Mouse (Mus musculus): ENCODE measurements at regions not wholly inside any gene's neighbourhood (a gene's known extent, or its start where the extent isn't known, plus 50 kb on each side); places are given as distances from the start of the nearest gene placed in this dataset.

DNA sequence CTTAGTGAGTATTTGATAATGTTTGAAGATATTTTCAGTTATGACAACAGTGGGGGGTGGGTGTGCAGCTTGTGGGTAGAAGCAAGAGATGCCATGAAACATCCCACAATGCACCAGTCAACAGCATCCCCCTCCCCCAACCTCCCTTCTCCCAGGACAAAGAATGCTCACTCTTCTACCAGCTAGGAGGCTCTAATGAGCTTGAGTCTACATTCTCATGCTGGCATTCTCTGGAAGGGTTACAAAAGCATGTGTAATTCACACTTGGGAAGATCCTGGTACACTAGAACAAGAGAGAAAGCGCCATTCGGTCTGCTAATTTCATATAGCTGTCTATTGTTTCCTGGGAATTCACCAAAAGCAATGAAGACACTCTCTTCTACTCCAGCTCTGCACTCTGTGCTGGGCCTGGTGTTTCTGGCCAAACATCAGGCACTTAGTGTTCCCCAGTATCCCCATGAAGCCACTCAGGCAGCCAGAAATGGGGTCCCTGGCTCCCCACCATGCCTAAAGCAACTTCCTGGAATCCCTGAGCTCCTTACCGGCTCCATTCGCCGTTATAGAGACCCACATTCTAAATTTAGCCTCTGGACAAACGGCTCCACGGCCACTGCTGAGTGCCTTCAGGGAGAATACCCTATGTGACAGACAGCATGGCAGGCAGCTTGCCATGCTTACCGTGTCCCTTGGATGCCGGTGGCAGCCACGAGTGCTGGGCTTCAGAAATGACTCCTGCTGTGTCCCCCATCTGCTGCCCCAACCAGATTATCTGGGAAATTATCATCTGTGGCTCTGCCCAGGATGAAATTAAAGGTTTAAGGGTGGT, 226.1 kb downstream of the Ttc32 start:
- peak; percentile 87 for ATAC-seq (ENCODE audit: insufficient number of reproducible peaks, low FRiP score, low TSS enrichment)

DNA sequence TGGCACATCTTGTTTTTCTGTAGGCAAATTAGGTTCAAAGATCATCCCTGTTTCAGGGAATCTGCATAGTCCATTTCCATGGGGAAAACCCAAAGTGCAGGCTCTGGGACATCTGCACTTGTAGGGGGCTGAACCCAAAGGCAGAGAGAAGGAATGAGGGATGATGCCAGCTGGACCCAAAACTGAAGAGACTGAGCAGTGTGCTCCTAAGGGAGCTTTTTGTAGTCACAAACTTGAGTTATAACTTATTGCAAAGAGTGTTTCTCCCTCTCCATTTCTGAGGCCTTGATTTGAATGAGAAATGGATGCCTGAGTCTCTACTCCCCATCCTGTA, 226.7 kb downstream of the Ttc32 start:
- no peak; the same call in 1 of the 2 replicates for ATAC-seq (ENCODE audit: insufficient number of reproducible peaks, low FRiP score, low TSS enrichment)

DNA sequence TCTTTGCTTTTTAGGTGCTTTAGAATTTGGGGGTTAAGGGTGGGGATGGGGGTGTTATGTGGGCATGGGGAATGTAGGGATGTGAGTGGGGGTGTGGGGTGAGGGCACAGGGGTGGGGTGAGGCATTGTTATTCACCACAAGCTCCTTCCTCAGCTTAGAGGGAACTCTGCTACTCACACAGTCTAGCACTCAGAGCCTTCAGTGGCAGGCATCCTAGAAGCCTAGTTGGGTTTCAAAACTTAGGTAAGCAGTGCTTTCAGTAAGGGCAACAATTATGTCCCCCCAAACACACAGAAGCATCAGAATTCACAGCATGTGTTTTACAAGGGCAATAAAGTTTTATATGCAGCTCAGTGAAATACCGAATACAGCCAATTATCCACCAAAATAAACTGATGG, 228.4 kb downstream of the Ttc32 start:
- ATAC-seq (ENCODE audit: insufficient number of reproducible peaks, low FRiP score, low TSS enrichment), result no peak

DNA sequence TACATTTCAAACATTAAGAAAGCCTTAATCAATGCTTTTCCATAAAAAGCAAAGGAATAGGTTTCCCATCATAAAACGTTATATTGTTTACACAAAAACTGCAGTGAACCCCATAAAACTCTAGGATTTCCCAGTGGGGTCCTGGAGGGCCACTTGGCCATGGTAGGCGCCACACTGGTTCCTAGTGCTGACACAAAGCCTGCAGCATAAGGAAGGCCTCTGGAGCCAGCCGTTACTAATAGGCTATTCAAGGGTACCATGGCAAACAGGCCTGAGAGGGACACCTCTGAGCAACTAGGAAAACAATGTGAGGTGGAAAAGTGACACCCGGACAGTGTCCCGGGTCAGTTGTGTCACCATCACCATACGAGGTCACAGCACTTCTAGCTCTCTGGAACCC, 231.9 kb downstream of the Ttc32 start:
- ATAC-seq (ENCODE audit: insufficient number of reproducible peaks, low FRiP score, low TSS enrichment), result no peak

DNA sequence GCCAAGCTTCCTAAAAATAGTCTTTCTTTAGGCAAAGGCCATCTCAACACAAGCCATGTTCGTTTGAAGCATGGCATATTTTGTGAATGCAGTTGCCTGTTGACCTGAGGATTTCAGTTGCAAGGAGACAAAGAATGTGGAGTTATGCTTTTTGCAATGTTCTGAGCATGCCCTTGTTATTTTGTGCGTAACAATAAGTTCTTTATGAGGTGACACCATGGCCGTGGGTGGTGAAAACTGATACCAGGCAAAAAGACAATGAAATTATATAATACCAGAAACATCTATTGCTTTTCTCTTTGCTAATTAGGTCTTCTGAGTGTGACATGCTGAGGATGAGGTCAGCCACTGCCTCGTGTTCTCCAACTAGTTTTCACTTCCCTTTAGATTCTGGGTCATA, 236.4 kb downstream of the Ttc32 start:
- no peak for ATAC-seq (ENCODE audit: insufficient number of reproducible peaks, low FRiP score, low TSS enrichment)

DNA sequence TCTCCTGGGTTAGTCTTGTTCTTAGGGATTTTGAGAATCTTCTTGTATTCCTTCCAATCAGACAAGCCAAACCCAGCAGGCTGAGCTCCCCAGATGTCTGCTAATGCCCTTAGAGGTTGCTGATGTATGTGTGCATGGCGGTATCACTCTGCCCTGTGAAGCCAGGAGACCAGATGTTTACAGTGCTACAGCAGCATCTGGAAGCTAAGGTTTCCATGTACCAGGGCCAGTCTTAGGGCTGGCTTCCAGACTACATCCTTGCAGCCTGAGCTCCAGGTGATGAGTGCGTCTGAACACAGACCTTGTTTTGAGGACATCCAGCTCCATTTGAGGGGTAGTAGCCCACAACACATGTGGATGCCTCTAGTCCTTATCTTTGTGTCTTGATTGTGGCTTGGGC, 241.7 kb downstream of the Ttc32 start:
- no peak for ATAC-seq (ENCODE audit: insufficient number of reproducible peaks, low FRiP score, low TSS enrichment)

DNA sequence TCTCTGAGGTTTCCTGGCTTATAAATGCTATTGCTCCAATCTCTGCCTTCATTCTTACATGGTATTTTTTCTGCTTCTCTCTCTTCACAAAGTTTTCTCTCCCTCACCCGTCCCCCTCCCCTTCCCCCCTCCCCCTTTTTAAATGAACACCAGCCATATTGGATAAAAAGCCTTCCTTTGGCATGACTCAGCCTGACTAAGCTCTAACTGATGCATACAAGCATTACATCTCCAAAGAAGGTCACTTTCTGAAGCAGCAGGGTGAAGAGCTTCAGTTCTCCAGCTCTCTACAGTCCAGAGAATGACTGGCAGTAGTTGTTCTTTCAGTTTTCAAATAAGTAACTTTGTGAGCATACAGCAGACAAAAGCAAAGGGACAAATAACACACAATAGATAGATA, 244.4 kb downstream of the Ttc32 start:
- ATAC-seq (ENCODE audit: insufficient number of reproducible peaks, low FRiP score, low TSS enrichment), result no peak

DNA sequence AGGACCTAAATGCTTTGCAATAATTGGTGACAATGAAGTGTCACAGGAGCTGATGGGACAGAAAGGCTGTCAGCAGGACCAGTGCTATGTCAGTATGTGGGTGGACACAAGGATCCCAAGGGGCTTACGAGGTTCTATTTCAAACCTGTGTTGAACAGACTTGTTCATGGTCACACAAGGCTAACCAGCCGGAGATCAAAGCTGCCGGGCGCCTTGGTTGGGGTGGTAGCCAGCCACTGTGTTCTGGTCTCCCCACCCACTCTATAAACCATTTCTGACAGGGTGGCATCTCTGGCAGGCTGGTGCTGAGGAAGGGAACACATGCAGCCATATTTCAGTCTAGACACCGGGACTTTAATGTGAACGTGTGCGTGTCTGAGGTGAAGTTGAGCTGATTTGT, 245.9 kb downstream of the Ttc32 start:
- no peak for ATAC-seq (ENCODE audit: insufficient number of reproducible peaks, low FRiP score, low TSS enrichment)

DNA sequence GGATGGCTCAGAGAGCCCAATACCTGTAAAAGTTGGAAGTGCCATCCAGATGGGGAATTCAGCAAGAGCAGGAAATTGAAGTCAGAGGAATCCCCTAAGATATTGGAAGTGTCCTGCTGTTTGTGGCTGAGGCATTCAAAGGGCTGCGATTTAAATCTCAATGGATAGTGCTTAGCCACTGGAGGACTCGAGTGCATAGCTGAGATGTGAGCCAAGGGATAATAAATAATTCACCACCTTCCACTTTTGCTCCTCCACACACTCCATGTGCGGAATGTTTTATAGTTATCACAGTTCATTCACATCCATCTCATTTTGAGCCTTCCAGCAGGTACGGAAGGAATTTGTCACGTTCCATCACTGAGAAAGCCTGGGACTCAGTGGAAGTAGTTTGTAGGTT, 248.9 kb downstream of the Ttc32 start:
- no peak for ATAC-seq (ENCODE audit: insufficient number of reproducible peaks, low FRiP score, low TSS enrichment)

DNA sequence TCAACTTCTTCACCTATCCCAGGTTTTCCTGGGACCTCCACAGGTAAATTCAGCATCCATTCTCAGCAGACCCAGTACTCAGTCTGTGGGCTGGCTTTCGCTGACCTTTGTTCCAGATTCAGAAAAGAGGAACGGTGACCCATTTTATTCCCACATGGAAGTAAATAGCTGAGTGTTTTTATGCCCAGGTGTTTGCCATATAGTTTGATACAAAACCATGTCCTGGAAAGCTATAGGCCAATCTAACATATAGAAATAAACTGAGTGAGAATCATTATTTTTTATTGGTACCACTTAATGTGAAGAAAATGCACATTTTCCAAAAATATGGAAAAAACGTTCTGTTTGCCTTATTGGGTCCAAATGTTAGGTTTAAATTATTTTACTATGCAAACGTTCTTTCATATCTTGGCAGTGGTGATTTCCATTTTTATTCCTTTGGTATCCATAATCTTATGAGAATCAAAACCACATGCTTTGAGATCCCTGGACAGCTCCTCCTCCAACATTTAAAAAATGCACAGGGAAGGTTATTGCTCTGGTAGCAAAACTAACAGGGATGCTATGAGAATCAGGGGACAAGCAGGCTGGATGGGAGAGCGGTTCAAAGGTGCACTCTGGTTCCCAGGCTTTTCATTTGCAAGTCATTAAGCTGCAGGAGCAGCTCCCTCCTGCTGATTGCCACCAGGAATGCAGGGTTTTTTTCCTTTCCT, 250.3 kb downstream of the Ttc32 start:
- ATAC-seq (ENCODE audit: insufficient number of reproducible peaks, low FRiP score, low TSS enrichment), result no peak

DNA sequence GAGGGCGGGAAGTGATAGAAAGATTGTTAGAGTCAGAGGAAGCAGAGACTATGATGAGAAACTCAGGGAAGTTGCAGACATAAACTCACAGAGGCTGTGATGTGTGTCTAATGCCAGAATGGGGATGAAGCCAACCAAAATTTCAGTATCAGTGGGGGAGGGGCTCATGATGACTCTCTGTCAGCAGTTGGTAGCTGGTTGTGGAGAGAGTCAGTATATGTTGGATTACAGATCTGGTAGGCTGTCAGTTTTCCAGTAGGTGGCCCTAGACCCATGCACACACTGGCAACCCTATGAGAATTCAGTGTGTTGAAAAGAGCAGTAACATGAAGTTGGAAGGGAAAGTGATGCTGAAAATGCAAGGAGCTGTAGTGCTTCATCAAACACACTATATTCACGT, 257.5 kb downstream of the Ttc32 start:
- no peak for ATAC-seq (ENCODE audit: insufficient number of reproducible peaks, low FRiP score, low TSS enrichment)

DNA sequence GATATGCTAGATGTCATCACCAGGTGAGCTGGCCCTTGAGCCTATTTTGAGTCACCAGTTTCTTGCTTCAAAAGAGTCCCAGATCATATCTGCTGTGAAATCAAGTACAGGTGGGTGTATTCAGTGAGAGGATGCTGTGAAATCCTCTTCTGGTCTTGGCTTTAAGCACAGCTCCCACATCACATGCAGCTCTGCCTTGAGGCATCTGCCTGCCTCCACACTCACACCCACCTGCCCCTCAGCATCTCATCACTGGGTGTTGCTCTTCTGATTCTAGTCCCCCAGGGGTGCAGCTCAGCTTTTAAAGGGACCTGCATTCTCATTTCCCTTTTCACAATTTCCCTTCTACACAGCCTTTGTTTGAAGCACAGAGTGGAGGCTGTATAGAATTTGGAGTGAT, 262.9 kb downstream of the Ttc32 start:
- no peak for ATAC-seq (ENCODE audit: insufficient number of reproducible peaks, low FRiP score, low TSS enrichment)

DNA sequence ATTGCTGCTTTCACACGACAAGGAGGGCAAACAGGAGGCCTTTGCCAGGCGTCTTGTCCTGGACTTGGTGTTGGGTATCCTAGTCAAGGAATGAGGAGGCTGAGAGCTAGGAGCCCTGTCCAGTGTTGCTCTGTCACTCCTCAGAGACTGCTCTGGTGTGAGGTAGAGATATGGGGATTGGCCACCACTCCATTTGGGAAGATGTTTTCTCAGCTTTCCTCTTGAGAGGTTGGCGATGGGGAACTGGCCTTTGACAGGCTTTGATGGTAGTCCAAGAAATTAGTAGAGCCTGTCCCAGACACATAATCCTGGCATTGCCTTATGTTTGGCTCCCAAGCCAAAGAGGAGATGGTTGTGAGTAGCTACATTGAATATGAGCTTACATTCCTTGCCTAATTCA, 265.4 kb downstream of the Ttc32 start:
- ATAC-seq (ENCODE audit: insufficient number of reproducible peaks, low FRiP score, low TSS enrichment), result no peak

DNA sequence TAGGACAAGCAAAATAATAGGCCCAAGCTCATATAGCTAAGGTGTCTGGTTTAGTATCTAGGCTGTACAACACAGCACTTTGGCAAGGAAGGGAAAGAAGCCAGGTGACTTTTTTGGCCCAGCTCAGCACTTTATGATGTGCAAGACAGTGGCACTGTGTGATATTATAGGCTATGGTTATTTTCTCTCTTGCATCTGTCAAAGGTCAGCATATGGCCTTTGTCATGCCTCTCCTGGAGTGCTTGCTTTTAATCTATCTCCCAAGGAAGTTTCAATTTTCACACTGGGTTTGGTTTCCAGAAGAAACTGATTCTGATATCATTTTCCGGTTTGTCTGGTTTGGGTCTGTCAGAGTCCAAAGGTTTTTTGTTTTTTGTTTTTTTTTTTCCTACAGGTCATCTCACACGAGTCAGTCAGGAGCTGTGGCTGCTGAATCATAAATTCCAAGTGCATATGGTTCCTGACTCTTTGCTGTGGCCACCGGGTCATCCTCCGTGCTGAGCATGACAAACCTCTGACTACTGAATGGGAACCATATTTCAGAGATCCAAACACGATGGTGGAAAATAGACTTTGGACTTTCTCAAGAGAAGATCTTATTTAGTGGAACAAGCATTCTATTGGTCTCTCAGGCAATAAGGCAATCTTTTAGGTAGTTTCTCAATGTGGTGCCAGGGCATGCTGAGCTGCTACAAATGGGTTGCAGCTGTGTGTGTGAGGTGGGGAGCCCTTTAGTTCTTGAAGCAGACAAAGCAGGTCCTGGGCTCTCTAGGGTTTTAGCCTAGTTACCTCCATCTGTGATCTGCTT, 269.3 kb downstream of the Ttc32 start:
- no peak for ATAC-seq (ENCODE audit: insufficient number of reproducible peaks, low FRiP score, low TSS enrichment)

DNA sequence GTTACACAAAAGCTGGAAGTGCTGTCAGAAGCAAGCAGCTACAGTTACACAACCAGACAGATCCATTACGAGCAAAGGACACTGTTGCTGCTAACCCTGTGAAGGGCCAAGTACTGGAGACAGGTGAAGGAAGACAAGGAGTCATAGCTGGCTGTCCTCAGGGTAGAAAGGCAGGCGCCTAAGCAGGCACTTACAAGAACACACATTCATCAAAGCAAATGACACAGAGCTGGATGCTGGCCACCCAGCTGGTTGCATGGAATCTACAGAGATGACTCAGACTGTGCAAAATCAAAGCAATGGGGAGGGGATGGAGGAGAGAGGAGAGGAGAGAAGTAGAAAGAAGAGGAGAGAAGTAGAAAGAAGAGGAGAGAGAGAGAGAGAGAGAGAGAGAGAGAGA, 265.8 kb upstream of the Osr1 start:
- ATAC-seq (ENCODE audit: insufficient number of reproducible peaks, low FRiP score, low TSS enrichment), result no peak

DNA sequence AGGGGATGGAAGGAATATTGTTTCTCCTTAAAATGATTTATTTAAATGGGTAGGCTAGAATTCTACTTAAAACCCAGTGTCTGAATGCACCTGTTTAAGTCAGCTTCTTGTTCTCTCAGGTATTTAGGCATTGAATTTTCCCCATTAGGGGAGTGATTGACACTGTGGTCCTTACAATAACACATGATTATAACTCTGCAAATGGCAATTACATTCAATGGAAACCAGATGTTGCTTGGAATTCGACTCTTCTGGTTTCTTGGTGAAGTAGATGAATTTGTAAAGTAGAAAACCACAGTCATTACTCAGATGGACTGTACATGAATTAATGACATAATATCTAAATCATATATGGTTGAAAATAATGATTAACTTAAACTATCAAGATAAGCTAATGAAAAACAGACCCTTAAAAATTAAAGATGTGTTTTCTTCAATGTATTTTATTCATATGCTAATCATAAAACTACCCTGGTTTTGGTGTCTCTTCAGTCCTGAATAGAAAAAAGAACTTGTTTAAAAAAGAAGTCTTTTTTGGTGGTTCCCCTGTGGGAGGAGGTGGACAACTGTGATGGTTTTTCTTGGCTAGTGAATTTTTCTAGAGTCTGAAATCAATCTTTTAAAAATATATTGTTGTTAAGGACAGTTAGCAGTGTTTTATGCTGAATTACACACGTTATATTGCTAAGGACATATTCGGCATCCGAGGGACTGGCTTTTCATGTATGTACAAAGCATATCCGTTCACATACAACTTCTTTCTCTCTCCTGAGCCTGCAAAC, 231.8 kb upstream of the Osr1 start:
- no peak for ATAC-seq (ENCODE audit: insufficient number of reproducible peaks, low FRiP score, low TSS enrichment)

DNA sequence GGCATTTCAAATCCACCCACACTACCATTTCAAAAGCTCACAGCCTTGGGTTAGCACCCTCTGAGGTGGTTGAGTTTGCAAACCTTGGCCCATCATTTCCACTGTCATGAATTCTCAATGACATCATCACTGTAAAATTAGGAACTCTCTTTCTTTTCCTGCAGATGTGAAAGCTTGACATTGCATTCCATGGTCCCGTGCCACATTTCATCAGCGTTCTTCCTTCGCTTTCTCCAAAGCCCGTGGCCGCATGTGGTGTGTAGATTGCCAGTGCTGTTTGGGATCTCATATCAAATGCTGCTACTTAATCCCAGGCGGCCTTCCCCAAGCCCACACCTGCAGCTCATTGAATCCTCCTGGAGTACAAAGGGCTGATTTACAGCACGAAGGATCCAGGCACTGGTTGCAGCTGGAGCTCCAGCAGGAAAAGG, 231.1 kb upstream of the Osr1 start:
- no peak for ATAC-seq (ENCODE audit: insufficient number of reproducible peaks, low FRiP score, low TSS enrichment)

DNA sequence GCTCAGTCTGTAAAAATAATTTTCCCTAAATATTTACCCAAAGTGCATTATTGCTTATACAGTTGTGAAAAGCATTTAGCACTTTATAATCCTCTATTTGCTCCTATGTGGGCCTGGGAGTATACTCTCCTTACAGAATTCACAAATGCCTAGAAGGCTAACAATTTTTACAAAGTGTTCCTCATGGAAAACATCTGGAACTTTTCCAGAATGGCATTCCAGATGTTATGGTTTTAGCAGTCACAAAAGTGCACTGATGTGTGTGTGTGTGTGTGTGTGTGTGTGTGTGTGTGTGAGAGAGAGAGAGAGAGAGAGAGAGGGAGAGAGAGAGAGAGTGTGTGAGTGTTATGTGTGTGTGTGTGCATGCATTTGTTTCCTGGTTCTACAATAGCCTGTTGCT, 229.1 kb upstream of the Osr1 start:
- ATAC-seq (ENCODE audit: insufficient number of reproducible peaks, low FRiP score, low TSS enrichment), result no peak

DNA sequence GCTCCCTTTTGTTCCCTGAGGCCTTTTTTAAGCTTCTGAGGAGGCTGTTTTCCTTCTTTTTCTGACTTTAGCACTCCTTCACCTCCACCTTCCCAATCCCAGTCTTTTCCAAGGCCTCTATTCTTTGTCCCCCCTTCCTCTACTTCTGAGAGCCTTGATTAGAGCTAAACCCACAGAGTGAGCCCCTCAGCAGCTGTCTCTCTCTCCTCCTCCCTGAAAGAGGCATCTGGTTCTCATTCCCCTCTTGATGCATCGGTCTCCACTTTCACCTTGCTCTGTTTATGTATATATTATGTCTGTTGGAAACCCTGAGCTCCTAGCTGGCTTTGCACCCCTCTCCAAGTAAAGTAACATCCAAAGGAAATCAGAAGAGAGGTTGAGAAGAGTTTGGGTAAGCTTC, 224.6 kb upstream of the Osr1 start:
- ATAC-seq (ENCODE audit: insufficient number of reproducible peaks, low FRiP score, low TSS enrichment), result no peak

DNA sequence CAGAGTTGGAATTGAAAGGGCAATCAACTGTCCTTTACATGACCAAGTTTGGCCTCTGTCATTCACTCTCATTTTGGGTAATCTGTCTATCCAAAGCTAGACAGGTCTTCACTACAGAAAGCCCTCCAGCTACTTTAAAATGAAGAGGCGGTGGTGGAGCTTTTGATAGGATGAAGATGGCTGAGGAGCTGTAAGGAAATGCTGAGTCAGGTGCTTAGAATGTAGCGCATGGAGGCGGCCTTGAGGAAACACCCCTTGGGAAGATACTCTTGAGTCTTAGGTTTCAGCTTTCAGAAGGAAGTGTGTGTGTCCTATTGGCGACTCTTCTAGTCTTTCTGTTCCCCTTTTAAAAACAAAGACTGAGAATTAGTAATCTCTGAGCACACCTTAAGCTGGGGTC, 214.4 kb upstream of the Osr1 start:
- no peak for ATAC-seq (ENCODE audit: insufficient number of reproducible peaks, low FRiP score, low TSS enrichment)

DNA sequence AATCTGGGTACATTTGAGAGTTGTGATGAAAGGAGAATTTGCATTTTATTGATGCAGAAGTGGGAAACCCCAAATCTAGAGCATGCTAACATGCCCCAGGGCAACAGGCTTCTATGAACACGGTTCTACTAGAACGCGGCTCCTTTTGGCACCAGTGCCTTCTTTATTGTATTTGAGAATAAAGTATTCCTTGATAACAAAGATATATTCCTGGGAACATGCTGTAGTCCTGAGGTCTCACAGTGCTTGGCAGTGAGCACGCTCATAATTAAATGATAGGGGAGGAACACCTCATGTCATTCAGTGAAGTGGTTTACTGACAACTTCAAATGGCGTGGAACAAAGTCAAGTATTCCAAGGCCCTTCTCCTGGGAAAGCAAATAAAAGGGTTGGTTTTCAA, 212.1 kb upstream of the Osr1 start:
- no peak for ATAC-seq (ENCODE audit: insufficient number of reproducible peaks, low FRiP score, low TSS enrichment)
